Mouse (Mus musculus): ENCODE data around the gene Zfp628. TPM values are rescaled to one million over a fixed set of nuclear protein-coding genes. Genes with fewer than 3 reads are reported as not detected.
A peak's percentile ranks its signal among the peaks of the same experiment; 100 is the strongest.

Zfp628 gene
- polyA plus RNA-seq (2015; fragmentation: Nextera tagmentation; extraction: Ambion mirVana) = 2.7 TPM in 2 replicates

GRCm38 (mm10) chr7:4915007-4915665, at the start of gene Zfp628:
Gene Zfp628, plus strand, starts transcription at chr7:4915217.
- H3K4me2 ChIP-seq (replicated peaks; ENCODE audit: low read depth, low read length) = peak within 1 kb of the TSS; percentile 70
- H3K9ac ChIP-seq (replicated peaks; ENCODE audit: low read depth) = peak within 1 kb of the TSS; percentile 80
- TF ChIP-seq EP300 (IDR thresholded peaks at IDR 0.05) (peak; percentile 38; the same call in 1 of the 2 replicates), CTCF (IDR thresholded peaks at IDR 0.05) (0 out of 2 replicates have a peak, but pooled peaks have one; percentile 0)
- H3K27ac ChIP-seq (ENCODE audit: low read length) = peak within 1 kb of the TSS; percentile 96
- peaks cover 18% of the 10 kb centered on the region for H3K36me3 ChIP-seq (ENCODE audit: insufficient read depth, low read length)
- no peaks in the 10 kb centered on the region for H3K27me3 ChIP-seq (replicated peaks; ENCODE audit: insufficient read depth, low read length)
- WGBS = under 1% methylated on average over 42 of the region's 56 CpGs
- DNase-seq (ENCODE audit: low spot score) (peak; percentile 96), ATAC-seq (peak; percentile 92)
- H3K4me1 ChIP-seq (ENCODE audit: insufficient read depth, low read depth, low read length) = peaks cover 4% of the 10 kb centered on the region; the same call in 1 of the 2 replicates
- no peaks in the 10 kb centered on the region for H3K9me3 ChIP-seq (ENCODE audit: low read length)
- peak within 1 kb of the TSS; percentile 73 for H3K4me3 ChIP-seq (ENCODE audit: low read depth, low read length)

GRCm38 (mm10) chr7:4865579-4866493, 49.2 kb upstream of the Zfp628 start:
- Histone ChIP-seq H3K9me3 (ENCODE audit: low read length) (no peaks in the 10 kb centered on the region), H3K27me3 (replicated peaks; ENCODE audit: insufficient read depth, low read length) (no peaks in the 10 kb centered on the region), H3K4me1 (ENCODE audit: insufficient read depth, low read depth, low read length) (peaks cover 9% of the 10 kb centered on the region), H3K4me2 (replicated peaks; ENCODE audit: low read depth, low read length) (peak overlapping the region; percentile 64), H3K27ac (ENCODE audit: low read length) (peak overlapping the region; percentile 80), H3K4me3 (ENCODE audit: low read depth, low read length) (peak overlapping the region; percentile 42), H3K9ac (replicated peaks; ENCODE audit: low read depth) (peak overlapping the region; percentile 54), H3K36me3 (ENCODE audit: insufficient read depth, low read length) (no peaks in the 10 kb centered on the region)
- peak; percentile 99 for ATAC-seq
- WGBS = 4% methylated on average over 40 of the region's 40 CpGs
- DNase-seq (ENCODE audit: low spot score) = peak; percentile 99
- peak; percentile 33; the same call in 1 of the 2 replicates for TF ChIP-seq EP300 (IDR thresholded peaks at IDR 0.05)
- no peak for TF ChIP-seq CTCF (IDR thresholded peaks at IDR 0.05)

- H3K27me3 ChIP-seq (replicated peaks; ENCODE audit: insufficient read depth, low read length) = no peaks in the 10 kb centered on the region
- WGBS = 20% methylated on average over 10 of the region's 10 CpGs
- ATAC-seq (no peak), DNase-seq (ENCODE audit: low spot score) (peak; percentile 60)
- H3K4me3 ChIP-seq (ENCODE audit: low read depth, low read length) = peak overlapping the region; percentile 42
- H3K36me3 ChIP-seq (ENCODE audit: insufficient read depth, low read length) = no peaks in the 10 kb centered on the region
- no peaks in the 10 kb centered on the region for H3K9me3 ChIP-seq (ENCODE audit: low read length)
- peak overlapping the region; percentile 64 for H3K4me2 ChIP-seq (replicated peaks; ENCODE audit: low read depth, low read length)
- peaks cover 9% of the 10 kb centered on the region for H3K4me1 ChIP-seq (ENCODE audit: insufficient read depth, low read depth, low read length)
- TF ChIP-seq CTCF (IDR thresholded peaks at IDR 0.05) = no peak
- no peak for TF ChIP-seq EP300 (IDR thresholded peaks at IDR 0.05)
- peak overlapping the region; percentile 54 for H3K9ac ChIP-seq (replicated peaks; ENCODE audit: low read depth)
- H3K27ac ChIP-seq (ENCODE audit: low read length) = peak overlapping the region; percentile 80
Measured at GRCm38 (mm10) chr7:4866631-4867180, 48.3 kb upstream of the Zfp628 start.

- DNase-seq (ENCODE audit: low spot score) (peak; percentile 35), ATAC-seq (no peak)
- 41% methylated on average over 6 of the region's 6 CpGs for WGBS
- Histone ChIP-seq H3K27me3 (replicated peaks; ENCODE audit: insufficient read depth, low read length) (no peaks in the 10 kb centered on the region), H3K4me2 (replicated peaks; ENCODE audit: low read depth, low read length) (no peak within 1 kb of the TSS), H3K4me3 (ENCODE audit: low read depth, low read length) (no peak within 1 kb of the TSS), H3K9ac (replicated peaks; ENCODE audit: low read depth) (no peak within 1 kb of the TSS), H3K4me1 (ENCODE audit: insufficient read depth, low read depth, low read length) (peaks cover 4% of the 10 kb centered on the region; the same call in 1 of the 2 replicates), H3K36me3 (ENCODE audit: insufficient read depth, low read length) (no peaks in the 10 kb centered on the region), H3K27ac (ENCODE audit: low read length) (no peak within 1 kb of the TSS), H3K9me3 (ENCODE audit: low read length) (no peaks in the 10 kb centered on the region)
- no peak for TF ChIP-seq EP300 (IDR thresholded peaks at IDR 0.05)
- 0 out of 2 replicates have a peak, but pooled peaks have one; percentile 10 for TF ChIP-seq CTCF (IDR thresholded peaks at IDR 0.05)
Measured at GRCm38 (mm10) chr7:4870133-4870532, 44.9 kb upstream of the Zfp628 start, which contains the start of gene Isoc2b. Gene Isoc2b, minus strand, starts transcription at chr7:4870258.

GRCm38 (mm10) chr7:4876753-4877221, 38.2 kb upstream of the Zfp628 start, which contains the start of gene Isoc2a:
Gene Isoc2a, plus strand, starts transcription at chr7:4877153.
- TF ChIP-seq CTCF (IDR thresholded peaks at IDR 0.05) (no peak), EP300 (IDR thresholded peaks at IDR 0.05) (peak; percentile 73)
- Histone ChIP-seq H3K27me3 (replicated peaks; ENCODE audit: insufficient read depth, low read length) (no peaks in the 10 kb centered on the region), H3K9ac (replicated peaks; ENCODE audit: low read depth) (peak within 1 kb of the TSS; percentile 64), H3K27ac (ENCODE audit: low read length) (peak within 1 kb of the TSS; percentile 84), H3K36me3 (ENCODE audit: insufficient read depth, low read length) (no peaks in the 10 kb centered on the region), H3K4me1 (ENCODE audit: insufficient read depth, low read depth, low read length) (peaks cover 5% of the 10 kb centered on the region; the same call in 1 of the 2 replicates), H3K9me3 (ENCODE audit: low read length) (no peaks in the 10 kb centered on the region), H3K4me2 (replicated peaks; ENCODE audit: low read depth, low read length) (peak within 1 kb of the TSS; percentile 75), H3K4me3 (ENCODE audit: low read depth, low read length) (peak within 1 kb of the TSS; percentile 54)
- ATAC-seq = peak; percentile 100
- peak; percentile 99 for DNase-seq (ENCODE audit: low spot score)
- WGBS = 1% methylated on average over 22 of the region's 22 CpGs

All from lung, postnatal 0 days (tissue).